Mouse (Mus musculus): Measurements from ENCODE around the gene Gm16442. TPM values are rescaled to one million over a fixed set of nuclear protein-coding genes. Genes with fewer than 3 reads are reported as not detected.

The Gm16442 gene
- polyA plus RNA-seq (2017; shearing (Covaris generic)): not detected

GRCm38 (mm10) chr7:20122479-20122878, at the start of gene Gm16442:
Gene Gm16442 (minus strand): TSS chr7:20122579.

DNA sequence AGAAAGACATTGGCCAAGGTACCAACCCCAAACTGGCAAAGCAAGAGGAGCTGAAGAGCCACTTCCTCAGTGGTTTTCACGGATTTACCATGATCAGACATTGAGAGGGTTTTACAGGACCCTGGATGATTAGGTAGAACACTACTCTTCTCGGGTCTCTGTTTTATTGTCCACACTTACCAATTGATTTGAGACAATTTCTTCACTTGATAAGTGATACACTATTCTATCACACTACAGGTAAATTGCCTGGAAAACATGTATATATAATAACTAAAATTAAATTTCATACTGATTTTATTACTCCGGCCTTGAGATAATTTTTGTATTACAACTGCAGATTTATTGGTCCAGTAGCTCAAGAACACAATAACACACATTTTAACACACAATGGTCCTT, 45.9 kb upstream of the Gm16442 start, which contains the start of gene Vmn1r94:
Gene Vmn1r94, minus strand, starts transcription at position 101 of the 400 bp plus-strand sequence.

GRCm38 (mm10) chr7:20138988-20139387, 16.6 kb upstream of the Gm16442 start, which contains the start of gene Vmn1r93:
Gene Vmn1r93 (minus strand): TSS chr7:20139088.

DNA sequence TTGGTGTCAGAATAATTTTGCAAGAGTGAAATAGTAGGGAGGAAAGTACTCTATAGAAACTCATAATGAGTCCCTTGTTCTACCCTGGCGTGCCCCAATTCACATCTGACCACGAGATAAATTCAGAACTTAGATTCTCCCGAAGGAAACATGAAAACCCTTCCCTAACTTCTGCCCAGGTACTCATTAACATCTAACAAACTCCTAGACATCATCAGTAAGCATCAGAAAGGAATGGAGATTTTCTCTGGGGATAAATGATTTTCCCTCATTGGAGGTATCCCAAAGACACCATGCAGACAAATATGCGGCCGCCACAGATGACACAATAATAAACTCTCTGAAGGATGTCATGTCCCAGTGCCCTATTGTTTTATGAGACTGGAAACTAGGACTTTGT, 23.0 kb downstream of the Gm16442 start, which contains the start of gene Vmn1r91:
Gene Vmn1r91, plus strand, starts transcription at position 301 of the 400 bp plus-strand sequence.

Other genes with a start within 250 kb of the Gm16442 start
- not detected for gene Ceacam19, start 234.6 kb downstream of the Gm16442 start, polyA plus RNA-seq (2017; shearing (Covaris generic))
- 38.7 TPM for gene Pvr, start 201.4 kb downstream of the Gm16442 start, polyA plus RNA-seq (2017; shearing (Covaris generic))
- 25.9 TPM for gene Igsf23, start 171.8 kb downstream of the Gm16442 start, polyA plus RNA-seq (2017; shearing (Covaris generic))
- not detected for gene Ceacam20, start 157.2 kb downstream of the Gm16442 start, polyA plus RNA-seq (2017; shearing (Covaris generic))
- not detected for gene Nlrp9b, start 131.1 kb downstream of the Gm16442 start, polyA plus RNA-seq (2017; shearing (Covaris generic))
- not detected for gene Vmn1r91, start 22.9 kb downstream of the Gm16442 start, polyA plus RNA-seq (2017; shearing (Covaris generic))
- gene Vmn1r93, start 16.5 kb upstream of the Gm16442 start, polyA plus RNA-seq (2017; shearing (Covaris generic)): not detected
- gene Vmn1r94, start 45.8 kb upstream of the Gm16442 start, polyA plus RNA-seq (2017; shearing (Covaris generic)): not detected
- not detected for gene Vmn1r95, start 71.1 kb upstream of the Gm16442 start, polyA plus RNA-seq (2017; shearing (Covaris generic))
- gene Gm6164, start 83.0 kb upstream of the Gm16442 start, polyA plus RNA-seq (2017; shearing (Covaris generic)): not detected
- gene Gm4498, start 111.2 kb upstream of the Gm16442 start, polyA plus RNA-seq (2017; shearing (Covaris generic)): not detected
- gene Gm5890, start 140.3 kb upstream of the Gm16442 start, polyA plus RNA-seq (2017; shearing (Covaris generic)): not detected
- not detected for gene Gm4133, start 211.5 kb upstream of the Gm16442 start, polyA plus RNA-seq (2017; shearing (Covaris generic))